Mouse (Mus musculus): ENCODE measurements around the gene Arhgef38. TPM values are rescaled to one million over a fixed set of nuclear protein-coding genes. Genes with fewer than 3 reads are reported as not detected.

The Arhgef38 gene
- polyA plus RNA-seq, 1 experiment from 2014 or later: 1.1 TPM

DNA sequence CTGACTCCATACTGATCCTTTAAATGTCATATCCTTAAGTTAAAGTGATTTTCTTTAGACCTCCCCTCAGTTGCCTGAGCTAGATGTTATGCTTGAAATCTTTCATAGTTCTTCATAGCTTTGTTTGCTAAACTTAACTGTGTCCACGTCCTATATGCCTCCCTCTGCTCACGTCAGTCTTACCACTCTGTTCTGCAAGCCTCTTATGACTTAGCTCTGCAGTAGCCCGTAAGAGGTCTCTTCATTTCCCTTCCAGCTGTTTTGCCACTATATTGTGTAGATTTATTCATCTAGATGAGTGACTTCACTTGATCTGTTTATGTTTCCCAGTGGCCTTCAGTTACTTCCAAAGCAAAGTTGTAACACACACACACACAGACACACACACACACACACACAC lies 130.3 kb downstream of the Arhgef38 start:
- Histone ChIP-seq H3K4me3 (ENCODE audit: low read depth, low read length) (no peak overlapping the region), H3K9me3 (ENCODE audit: control insufficient read depth) (no peaks in the 10 kb centered on the region), H3K27me3 (replicated peaks; ENCODE audit: control insufficient read depth, insufficient read depth, low read length) (no peaks in the 10 kb centered on the region), H3K9ac (ENCODE audit: low read depth, low read length) (no peak overlapping the region), H3K4me1 (replicated peaks; ENCODE audit: control insufficient read depth, insufficient read depth, low read length) (no peaks in the 10 kb centered on the region), H3K27ac (ENCODE audit: low read depth, low read length) (no peak overlapping the region), H3K36me3 (ENCODE audit: control insufficient read depth, insufficient read depth) (peaks cover 63% of the 10 kb centered on the region), H3K4me2 (replicated peaks; ENCODE audit: low read depth) (no peak overlapping the region)
- no peak for ATAC-seq
- 92% methylated on average over 3 of the region's 3 CpGs for WGBS
- TF ChIP-seq CTCF (IDR thresholded peaks at IDR 0.05; ENCODE audit: low read depth): no peak

DNA sequence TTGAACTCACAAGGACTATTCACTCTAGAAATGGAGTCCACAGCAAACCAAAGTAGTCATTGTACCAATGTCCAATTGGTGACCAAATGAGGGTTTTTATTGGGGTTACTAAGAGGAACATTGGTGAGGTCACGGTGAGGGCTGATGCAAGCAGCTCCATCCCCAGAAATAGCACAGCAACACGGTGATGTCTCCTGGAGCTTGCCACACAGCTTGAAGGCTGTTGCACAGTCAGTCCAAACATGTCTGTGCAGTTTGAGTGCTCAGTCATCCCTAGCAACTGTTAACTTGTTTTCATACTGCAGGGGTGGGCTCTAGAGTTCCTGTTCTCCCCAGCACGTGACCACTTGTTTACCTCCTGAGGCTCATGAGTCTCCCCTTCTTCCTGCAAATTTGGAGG lies 131.0 kb downstream of the Arhgef38 start:
- no peak for ATAC-seq
- H3K36me3 ChIP-seq (ENCODE audit: control insufficient read depth, insufficient read depth): peaks cover 63% of the 10 kb centered on the region
- no peaks in the 10 kb centered on the region for H3K27me3 ChIP-seq (replicated peaks; ENCODE audit: control insufficient read depth, insufficient read depth, low read length)
- H3K9me3 ChIP-seq (ENCODE audit: control insufficient read depth): no peaks in the 10 kb centered on the region
- no peak overlapping the region for H3K4me3 ChIP-seq (ENCODE audit: low read depth, low read length)
- 89% methylated on average over 3 of the region's 3 CpGs for WGBS
- TF ChIP-seq CTCF (IDR thresholded peaks at IDR 0.05; ENCODE audit: low read depth): no peak
- no peaks in the 10 kb centered on the region for H3K4me1 ChIP-seq (replicated peaks; ENCODE audit: control insufficient read depth, insufficient read depth, low read length)
- no peak overlapping the region for H3K27ac ChIP-seq (ENCODE audit: low read depth, low read length)
- no peak overlapping the region for H3K9ac ChIP-seq (ENCODE audit: low read depth, low read length)
- H3K4me2 ChIP-seq (replicated peaks; ENCODE audit: low read depth): no peak overlapping the region

DNA sequence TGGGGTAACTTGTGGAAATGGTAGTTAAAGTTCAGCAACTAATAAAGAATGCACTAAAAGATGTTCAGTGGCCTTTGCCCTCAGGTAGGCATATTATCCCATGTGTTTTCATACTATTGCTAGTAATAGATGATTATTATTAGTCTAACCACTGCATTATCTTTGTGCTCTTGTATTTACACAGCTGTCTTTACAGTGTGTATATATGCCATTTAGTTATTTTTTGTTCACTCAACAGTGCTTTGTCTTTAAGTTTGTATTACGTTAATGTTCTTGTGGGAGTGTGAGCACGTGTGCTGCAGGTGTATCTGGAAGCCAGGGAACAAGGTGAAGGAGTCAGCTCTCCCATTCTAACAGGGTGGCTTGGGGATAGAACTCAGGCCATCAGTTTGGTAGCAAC lies 135.8 kb downstream of the Arhgef38 start:
- WGBS: 49% methylated on average over 2 of the region's 2 CpGs
- Histone ChIP-seq H3K9me3 (ENCODE audit: control insufficient read depth) (no peaks in the 10 kb centered on the region), H3K4me2 (replicated peaks; ENCODE audit: low read depth) (no peak overlapping the region), H3K27me3 (replicated peaks; ENCODE audit: control insufficient read depth, insufficient read depth, low read length) (no peaks in the 10 kb centered on the region), H3K9ac (ENCODE audit: low read depth, low read length) (no peak overlapping the region), H3K27ac (ENCODE audit: low read depth, low read length) (no peak overlapping the region), H3K36me3 (ENCODE audit: control insufficient read depth, insufficient read depth) (peaks cover 41% of the 10 kb centered on the region), H3K4me1 (replicated peaks; ENCODE audit: control insufficient read depth, insufficient read depth, low read length) (no peaks in the 10 kb centered on the region), H3K4me3 (ENCODE audit: low read depth, low read length) (no peak overlapping the region)
- no peak for ATAC-seq
- TF ChIP-seq CTCF (IDR thresholded peaks at IDR 0.05; ENCODE audit: low read depth): no peak

DNA sequence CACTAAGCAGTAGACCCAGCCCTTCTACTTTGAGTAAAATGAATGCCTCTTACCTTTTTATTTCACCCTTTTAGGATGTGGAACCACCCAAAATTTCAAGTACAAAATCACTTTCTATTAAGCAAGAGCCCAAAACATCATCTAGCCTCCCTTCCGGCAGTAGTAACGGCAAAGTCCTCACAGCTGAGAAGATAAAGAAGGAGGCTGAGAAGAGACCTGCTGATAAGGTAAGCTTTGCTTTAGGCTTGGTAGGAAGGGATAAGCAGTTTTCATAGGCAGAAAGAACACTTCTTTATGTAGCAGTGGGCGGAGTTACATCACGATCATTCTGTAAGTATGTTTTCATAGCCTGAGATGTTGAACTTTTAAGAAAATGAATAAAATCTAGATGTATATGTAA lies 136.4 kb downstream of the Arhgef38 start:
- TF ChIP-seq CTCF (IDR thresholded peaks at IDR 0.05; ENCODE audit: low read depth): no peak
- H3K9me3 ChIP-seq (ENCODE audit: control insufficient read depth): no peaks in the 10 kb centered on the region
- no peaks in the 10 kb centered on the region for H3K27me3 ChIP-seq (replicated peaks; ENCODE audit: control insufficient read depth, insufficient read depth, low read length)
- H3K9ac ChIP-seq (ENCODE audit: low read depth, low read length): no peak overlapping the region
- no peak for ATAC-seq
- H3K36me3 ChIP-seq (ENCODE audit: control insufficient read depth, insufficient read depth): peaks cover 36% of the 10 kb centered on the region
- WGBS: 76% methylated on average over 4 of the region's 4 CpGs
- H3K4me2 ChIP-seq (replicated peaks; ENCODE audit: low read depth): no peak overlapping the region
- no peak overlapping the region for H3K27ac ChIP-seq (ENCODE audit: low read depth, low read length)
- 0 out of 2 replicates have a peak, but pooled peaks cover under 1% of the 10 kb centered on the region for H3K4me1 ChIP-seq (replicated peaks; ENCODE audit: control insufficient read depth, insufficient read depth, low read length)
- no peak overlapping the region for H3K4me3 ChIP-seq (ENCODE audit: low read depth, low read length)

- 0 out of 2 replicates have a peak, but pooled peaks cover 4% of the 10 kb centered on the region for H3K4me1 ChIP-seq (replicated peaks; ENCODE audit: control insufficient read depth, insufficient read depth, low read length)
- peaks cover 35% of the 10 kb centered on the region for H3K36me3 ChIP-seq (ENCODE audit: control insufficient read depth, insufficient read depth)
- no peak for TF ChIP-seq CTCF (IDR thresholded peaks at IDR 0.05; ENCODE audit: low read depth)
- 94% methylated on average over 6 of the region's 6 CpGs for WGBS
- no peak overlapping the region for H3K27ac ChIP-seq (ENCODE audit: low read depth, low read length)
- no peak for ATAC-seq
- no peaks in the 10 kb centered on the region for H3K9me3 ChIP-seq (ENCODE audit: control insufficient read depth)
- no peaks in the 10 kb centered on the region for H3K27me3 ChIP-seq (replicated peaks; ENCODE audit: control insufficient read depth, insufficient read depth, low read length)
- H3K4me2 ChIP-seq (replicated peaks; ENCODE audit: low read depth): no peak overlapping the region
- no peak overlapping the region for H3K9ac ChIP-seq (ENCODE audit: low read depth, low read length)
- no peak overlapping the region for H3K4me3 ChIP-seq (ENCODE audit: low read depth, low read length)
These were observed 136.8 kb downstream of the Arhgef38 start for GRCm38 (mm10) chr3:133097936-133098335.

DNA sequence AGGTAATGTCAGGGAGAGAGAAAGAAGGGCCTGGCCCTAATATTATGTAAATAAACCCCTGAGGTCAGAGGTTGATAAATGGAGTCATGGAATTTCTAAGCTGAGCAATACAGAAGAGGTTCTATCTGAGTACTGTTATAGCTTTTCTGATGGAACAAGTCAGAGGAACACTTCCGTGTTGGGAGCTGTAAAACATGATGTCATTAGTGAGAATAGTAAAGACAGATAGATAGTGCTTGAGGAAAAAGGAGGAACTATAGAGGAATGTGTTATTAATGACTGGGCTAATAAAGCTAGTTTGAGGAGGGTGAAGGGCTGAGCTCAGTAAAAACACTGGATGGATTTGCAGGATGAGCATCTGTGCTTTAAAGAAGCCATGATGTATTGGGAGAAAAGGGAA lies 140.4 kb downstream of the Arhgef38 start:
- no peak overlapping the region for H3K9ac ChIP-seq (ENCODE audit: low read depth, low read length)
- WGBS: 10% methylated on average over 1 of the region's 1 CpGs

DNA sequence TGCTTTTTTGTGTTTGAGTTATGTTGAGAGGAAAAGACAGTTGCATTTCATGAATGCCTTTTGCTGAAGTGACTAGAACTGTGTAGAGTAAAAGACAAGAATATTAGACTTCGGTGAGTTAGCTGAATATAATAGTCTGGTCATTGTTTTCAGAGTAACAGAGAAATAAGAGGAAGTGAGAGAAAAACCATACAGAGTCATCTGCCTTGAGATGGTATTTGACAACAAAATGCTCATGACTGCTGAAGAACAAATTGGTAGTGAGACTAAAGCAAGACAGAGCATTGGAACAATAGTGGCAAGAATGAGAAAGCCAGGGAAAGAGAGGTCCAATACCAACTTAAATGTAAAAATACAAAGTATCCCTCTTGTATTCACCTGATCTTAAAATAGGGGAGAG lies 141.8 kb downstream of the Arhgef38 start:
- Histone ChIP-seq H3K4me1 (replicated peaks; ENCODE audit: control insufficient read depth, insufficient read depth, low read length) (0 out of 2 replicates have a peak, but pooled peaks cover 9% of the 10 kb centered on the region), H3K4me3 (ENCODE audit: low read depth, low read length) (peak overlapping the region; percentile 99), H3K9me3 (ENCODE audit: control insufficient read depth) (no peaks in the 10 kb centered on the region), H3K4me2 (replicated peaks; ENCODE audit: low read depth) (peak overlapping the region; percentile 81), H3K9ac (ENCODE audit: low read depth, low read length) (no peak overlapping the region; the same call in 1 of the 2 replicates), H3K36me3 (ENCODE audit: control insufficient read depth, insufficient read depth) (peaks cover 4% of the 10 kb centered on the region; the same call in 1 of the 2 replicates), H3K27ac (ENCODE audit: low read depth, low read length) (no peak overlapping the region), H3K27me3 (replicated peaks; ENCODE audit: control insufficient read depth, insufficient read depth, low read length) (no peaks in the 10 kb centered on the region)
- ATAC-seq: no peak
- no peak for TF ChIP-seq CTCF (IDR thresholded peaks at IDR 0.05; ENCODE audit: low read depth)
- WGBS: 69% methylated on average over 1 of the region's 1 CpGs

More for the DNA sequence above, 140.4 kb downstream of the Arhgef38 start:
- ATAC-seq: peak; percentile 65
- 0 out of 2 replicates have a peak, but pooled peaks cover 9% of the 10 kb centered on the region for H3K4me1 ChIP-seq (replicated peaks; ENCODE audit: control insufficient read depth, insufficient read depth, low read length)
- H3K9me3 ChIP-seq (ENCODE audit: control insufficient read depth): no peaks in the 10 kb centered on the region
- no peak overlapping the region for H3K27ac ChIP-seq (ENCODE audit: low read depth, low read length)
- H3K36me3 ChIP-seq (ENCODE audit: control insufficient read depth, insufficient read depth): peaks cover 16% of the 10 kb centered on the region
- no peak overlapping the region for H3K4me2 ChIP-seq (replicated peaks; ENCODE audit: low read depth)
- H3K4me3 ChIP-seq (ENCODE audit: low read depth, low read length): no peak overlapping the region
- TF ChIP-seq CTCF (IDR thresholded peaks at IDR 0.05; ENCODE audit: low read depth): no peak
- H3K27me3 ChIP-seq (replicated peaks; ENCODE audit: control insufficient read depth, insufficient read depth, low read length): no peaks in the 10 kb centered on the region

All from intestine, postnatal 0 days (tissue).